Mouse (Mus musculus) MEL (cell line): ENCODE data around the gene E4f1. TPM values are rescaled to one million over a fixed set of nuclear protein-coding genes. Genes with fewer than 3 reads are reported as not detected.

Source experiments
- DNase-seq: peaks from one replicate; pipeline ENCODE4 v3.0.0; 2011; ENCODE audit warnings: low read depth, low spot score
- H3K27ac ChIP-seq: 2 replicates; pipeline ENCODE4 v1.5.1; 2012; ENCODE audit warnings: low read depth, mild to moderate bottlenecking, control low read depth, low read length, moderate library complexity; ENCODE audit not compliant: control insufficient read depth
- H3K27me3 ChIP-seq, 2 experiments: fragments of 150-350 bp in 1 of 2; sonication (generic) in 1 of 2; 2 replicates each; pipeline ENCODE4 v1.6.1; 2012; ENCODE audit warnings: low read length in 2 of 2, mild to moderate bottlenecking in 2 of 2, improper control_type of control experiment in 1 of 2, moderate library complexity in 1 of 2; ENCODE audit not compliant: insufficient read depth in 2 of 2, control insufficient read depth in 1 of 2
- H3K36me3 ChIP-seq, 2 experiments: 2 replicates each; pipeline ENCODE4 v1.6.1; 2012 to 2014; ENCODE audit warnings: low read length in 2 of 2, improper control_type of control experiment in 1 of 2, inconsistent platforms in 1 of 2, mild to moderate bottlenecking in 1 of 2; ENCODE audit not compliant: insufficient read depth in 2 of 2, control insufficient read depth in 1 of 2
- H3K4me1 ChIP-seq, 2 experiments: fragments of 150-350 bp in 1 of 2; sonication (generic) in 1 of 2; 2 replicates each; pipeline ENCODE4 v1.6.1; 2012; ENCODE audit warnings: low read length in 2 of 2, improper control_type of control experiment in 1 of 2, mild to moderate bottlenecking in 1 of 2; ENCODE audit not compliant: insufficient read depth in 2 of 2, control insufficient read depth in 1 of 2
- H3K4me3 ChIP-seq, 2 experiments: fragments of 150-350 bp in 1 of 2; sonication (generic) in 1 of 2; 2 replicates each; pipeline ENCODE4 v1.5.1; 2012; ENCODE audit warnings: low read depth in 2 of 2, low read length in 2 of 2, mild to moderate bottlenecking in 2 of 2, moderate library complexity in 2 of 2, control low read depth in 1 of 2, improper control_type of control experiment in 1 of 2; ENCODE audit not compliant: control insufficient read depth in 1 of 2, insufficient read depth in 1 of 2
- H3K79me2 ChIP-seq: 2 replicates; pipeline ENCODE4 v1.6.1; 2012; ENCODE audit warnings: mild to moderate bottlenecking, low read length, moderate library complexity; ENCODE audit not compliant: control insufficient read depth, poor library complexity, insufficient read depth
- H3K9ac ChIP-seq: 2 replicates; pipeline ENCODE4 v1.6.1; 2012; ENCODE audit warnings: low read depth, mild to moderate bottlenecking, control low read depth, low read length, moderate library complexity; ENCODE audit not compliant: control insufficient read depth, poor library complexity, severe bottlenecking
- H3K9me3 ChIP-seq: fragments of 150-350 bp; sonication (generic); replicated peaks from 2 replicates; pipeline ENCODE4 v1.6.1; 2012; ENCODE audit warnings: mild to moderate bottlenecking, low read length, improper control_type of control experiment, moderate library complexity; ENCODE audit not compliant: insufficient read depth
- CTCF ChIP-seq, 3 experiments: IDR thresholded peaks in 2 of 3; conservative IDR thresholded peaks in 1 of 3; 2 replicates each; pipeline ENCODE4 v1.5.1; 2011 to 2012; ENCODE audit warnings: low read length in 3 of 3, low read depth in 2 of 3, mild to moderate bottlenecking in 2 of 3, improper control_type of control experiment in 1 of 3, inconsistent platforms in 1 of 3, mixed read lengths in 1 of 3, moderate library complexity in 1 of 3; ENCODE audit not compliant: control insufficient read depth in 1 of 3, insufficient read depth in 1 of 3, poor library complexity in 1 of 3, severe bottlenecking in 1 of 3
- E2F4 ChIP-seq: IDR thresholded peaks from 2 replicates; pipeline ENCODE4 v1.6.1; 2011; ENCODE audit warnings: low read depth, low read length, improper control_type of control experiment, borderline replicate concordance
- ETS1 ChIP-seq: IDR thresholded peaks from 2 replicates; pipeline ENCODE4 v1.6.1; 2012; ENCODE audit warnings: low read depth, mild to moderate bottlenecking, inconsistent platforms, low read length, improper control_type of control experiment, moderate library complexity
- KAT2A ChIP-seq: conservative IDR thresholded peaks from 2 replicates; pipeline ENCODE4 v1.6.1; 2012; ENCODE audit warnings: low read depth, low read length, improper control_type of control experiment, inconsistent platforms
- MEF2A ChIP-seq: IDR thresholded peaks from 2 replicates; pipeline ENCODE4 v1.6.1; 2014; ENCODE audit warnings: low read depth, mild to moderate bottlenecking, inconsistent platforms, low read length, improper control_type of control experiment; ENCODE audit not compliant: poor library complexity, insufficient replicate concordance, severe bottlenecking; ENCODE audit errors: extremely low read depth
- MXI1 ChIP-seq: IDR thresholded peaks from 2 replicates; pipeline ENCODE4 v1.6.1; 2011; ENCODE audit warnings: mild to moderate bottlenecking, low read depth, low read length, improper control_type of control experiment
- POLR2AphosphoS2 ChIP-seq: IDR thresholded peaks from 2 replicates; pipeline ENCODE4 v1.6.1; 2011; ENCODE audit warnings: low read length, improper control_type of control experiment
- RAD21 ChIP-seq: IDR thresholded peaks from 2 replicates; pipeline ENCODE4 v1.6.1; 2011; ENCODE audit warnings: mild to moderate bottlenecking, low read depth, low read length, improper control_type of control experiment
- SIN3A ChIP-seq: IDR thresholded peaks from 2 replicates; pipeline ENCODE4 v1.6.1; 2012; ENCODE audit warnings: low read length, improper control_type of control experiment, inconsistent platforms
- TAL1 ChIP-seq: IDR thresholded peaks from 2 replicates; pipeline ENCODE4 v1.6.1; 2012; ENCODE audit warnings: mild to moderate bottlenecking, inconsistent platforms, low read length, moderate library complexity, mixed read lengths
- TBP ChIP-seq: IDR thresholded peaks from 2 replicates; pipeline ENCODE4 v1.8.0; 2011; ENCODE audit warnings: low read depth, low read length, improper control_type of control experiment
- TCF12 ChIP-seq: IDR thresholded peaks from 2 replicates; pipeline ENCODE4 v1.6.1; 2014; ENCODE audit warnings: low read depth, mild to moderate bottlenecking, inconsistent platforms, low read length, improper control_type of control experiment, moderate library complexity
- USF1 ChIP-seq: IDR thresholded peaks from 2 replicates; pipeline ENCODE4 v1.6.1; 2014; ENCODE audit warnings: low read depth, mild to moderate bottlenecking, inconsistent platforms, low read length, improper control_type of control experiment, moderate library complexity
- ZC3H11A ChIP-seq: IDR thresholded peaks from 2 replicates; pipeline ENCODE4 v1.6.1; 2012; ENCODE audit warnings: low read depth, mild to moderate bottlenecking, inconsistent platforms, low read length, improper control_type of control experiment
- ZKSCAN1 ChIP-seq: IDR thresholded peaks from 2 replicates; pipeline ENCODE4 v1.6.1; 2012; ENCODE audit warnings: low read depth, mild to moderate bottlenecking, inconsistent platforms, low read length, improper control_type of control experiment, moderate library complexity
- ZMIZ1 ChIP-seq: IDR thresholded peaks from 2 replicates; pipeline ENCODE4 v1.6.1; 2012; ENCODE audit warnings: low read depth, mild to moderate bottlenecking, inconsistent platforms, low read length, improper control_type of control experiment, moderate library complexity
- ZNF384 ChIP-seq: IDR thresholded peaks from 2 replicates; pipeline ENCODE4 v1.6.1; 2012; ENCODE audit warnings: low read depth, mild to moderate bottlenecking, inconsistent platforms, low read length, improper control_type of control experiment
- polyA plus RNA-seq, 2 experiments: library from polyadenylated mRNA; stranded (reverse) in 1 of 2; unstranded in 1 of 2; fragments of >175 nt in 1 of 2; fragments of >200 nt in 1 of 2; gene quantifications; 2 replicates each; pipeline versions ENCODE4 v1.2.1 to v1.2.4; 2012; ENCODE audit warnings: low replicate concordance in 2 of 2, low read depth in 1 of 2; ENCODE audit not compliant: insufficient read length in 2 of 2, insufficient read depth in 1 of 2, missing spikeins in 1 of 2
- total RNA-seq: library from RNA; depleted of rRNA; stranded (reverse); fragments of 300-350 nt; gene quantifications from 2 replicates; pipeline ENCODE4 v1.2.3, GENCODE M21; 2012

Gene E4f1
- total and polyA plus RNA-seq, 3 experiments: 24.3 to 37.1 TPM; not detected in 1

- Histone ChIP-seq H3K79me2 (peaks cover 32% of the 10 kb centered on the region), H3K4me3 (no peak overlapping the region), H3K27ac (no peak overlapping the region), H3K9me3 (no peaks in the 10 kb centered on the region), H3K36me3 (peaks cover 0 to 12% of the 10 kb centered on the region in 2 experiments; a peak in 2 of 4 replicates), H3K27me3 (no peaks in the 10 kb centered on the region), H3K9ac (no peak overlapping the region), H3K4me1 (peaks cover 0 to 20% of the 10 kb centered on the region in 2 experiments; a peak in 3 of 4 replicates)
- DNase-seq: no peak
- TF ChIP-seq TBP: no peak
- no peak for TF ChIP-seq E2F4
- TF ChIP-seq CTCF (IDR thresholded peaks at IDR 0.05 in 2 of 3, conservative IDR thresholded peaks at IDR 0.05 in 1 of 3; ENCODE audit: control insufficient read depth in 1 of 3, insufficient read depth in 1 of 3, low read depth in 2 of 3, low read length in 3 of 3, poor library complexity in 1 of 3, severe bottlenecking in 1 of 3): no peak
Observed at GRCm38 (mm10) chr17:24474557-24474956, 4.4 kb upstream of the E4f1 start.

GRCm38 (mm10) chr17:24473612-24474275 is 3.6 kb upstream of the E4f1 start, which contains the start of gene Bricd5:
TSS of gene Bricd5 (plus strand) at chr17:24473884.
- peaks cover 0 to 20% of the 10 kb centered on the region in 2 experiments; a peak in 3 of 4 replicates for H3K4me1 ChIP-seq
- H3K27me3 ChIP-seq: no peaks in the 10 kb centered on the region
- H3K27ac ChIP-seq: no peak within 1 kb of the TSS
- no peak within 1 kb of the TSS for H3K4me3 ChIP-seq
- H3K9me3 ChIP-seq: no peaks in the 10 kb centered on the region
- H3K79me2 ChIP-seq: peaks cover 32% of the 10 kb centered on the region
- DNase-seq: no peak
- peaks cover 0 to 10% of the 10 kb centered on the region in 2 experiments; a peak in 2 of 4 replicates for H3K36me3 ChIP-seq
- H3K9ac ChIP-seq: peak within 1 kb of the TSS; percentile 18; the same call in 1 of the 2 replicates
- TF ChIP-seq ZKSCAN1: no peak
- no peak for TF ChIP-seq TAL1
- no peak for TF ChIP-seq ZNF384
- TF ChIP-seq POLR2AphosphoS2: no peak
- no peak for TF ChIP-seq ZC3H11A
- no peak for TF ChIP-seq MXI1
- TF ChIP-seq USF1: no peak
- no peak for TF ChIP-seq CTCF (IDR thresholded peaks at IDR 0.05 in 2 of 3, conservative IDR thresholded peaks at IDR 0.05 in 1 of 3; ENCODE audit: control insufficient read depth in 1 of 3, insufficient read depth in 1 of 3, low read depth in 2 of 3, low read length in 3 of 3, poor library complexity in 1 of 3, severe bottlenecking in 1 of 3)
- no peak for TF ChIP-seq RAD21
- no peak for TF ChIP-seq TBP
- no peak for TF ChIP-seq ETS1
- TF ChIP-seq SIN3A: no peak
- TF ChIP-seq TCF12: no peak
- TF ChIP-seq MEF2A: no peak
- no peak for TF ChIP-seq KAT2A
- TF ChIP-seq ZMIZ1: no peak
- TF ChIP-seq, all 39 proteins: peak for 0
